Mouse (Mus musculus) testis, adult 2 months (tissue): ENCODE data around the gene Sec61a2.

Experiments used
- CTCF ChIP-seq: fragments of 200-500 bp; IDR thresholded peaks from 2 replicates; pipeline ENCODE4 v1.5.1; 2012; ENCODE audit warnings: low read depth, mild to moderate bottlenecking, inconsistent platforms, low read length, moderate library complexity; ENCODE audit not compliant: control insufficient read depth, insufficient read depth, insufficient replicate concordance
- POLR2A ChIP-seq: fragments of 200-500 bp; IDR thresholded peaks from 2 replicates; pipeline ENCODE4 v1.6.1; 2012; ENCODE audit warnings: low read depth, mild to moderate bottlenecking, inconsistent platforms, low read length, moderate library complexity; ENCODE audit not compliant: control insufficient read depth

DNA sequence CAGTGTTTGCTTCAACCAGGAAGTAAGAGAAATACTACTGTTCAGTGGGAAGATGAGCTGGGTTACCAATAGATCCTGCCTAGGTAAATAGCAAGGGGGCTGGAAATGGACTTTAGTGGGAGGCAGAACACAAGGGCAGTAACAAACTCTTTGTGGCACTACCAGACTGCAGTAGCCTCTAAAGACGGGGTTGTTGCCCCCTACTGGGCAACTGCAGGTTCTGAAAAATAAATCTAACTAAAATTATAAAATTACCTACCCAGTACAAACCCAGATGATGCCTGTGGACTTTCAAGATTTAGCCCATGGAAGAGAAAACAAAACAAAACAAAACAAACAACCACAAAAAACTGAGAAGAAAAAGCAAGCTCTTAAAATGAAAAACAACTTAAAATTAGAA lies 71.0 kb downstream of the Sec61a2 start:
- TF ChIP-seq POLR2A (no peak), CTCF (no peak)
